Mouse (Mus musculus) gastrocnemius, adult 2 months (tissue): ENCODE measurements at regions not wholly inside any gene's neighbourhood (a gene's known extent, or its start where the extent isn't known, plus 50 kb on each side); places are given as distances from the start of the nearest gene placed in this dataset.

Source experiments
- DNase-seq: peaks from one replicate; pipeline ENCODE4 v3.0.0; 2022
- H3K27ac ChIP-seq: fragments of 200-600 bp; 2 replicates; pipeline ENCODE4 v1.8.1; 2022; ENCODE audit warnings: mild to moderate bottlenecking
- H3K4me3 ChIP-seq: fragments of 200-600 bp; 2 replicates; pipeline ENCODE4 v1.8.1; 2022; ENCODE audit warnings: mild to moderate bottlenecking, moderate library complexity
- CTCF ChIP-seq: fragments of 200-600 bp; IDR thresholded peaks from 2 replicates; pipeline ENCODE4 v1.8.1; 2022; ENCODE audit warnings: antibody characterized with exemption, mild to moderate bottlenecking, moderate library complexity
- intact Hi-C: fragments of 180-260 bp; cut with DNase I; formaldehyde crosslinking; loops from one replicate; pipeline ENCODE4 v1.15.1; 2025

DNA sequence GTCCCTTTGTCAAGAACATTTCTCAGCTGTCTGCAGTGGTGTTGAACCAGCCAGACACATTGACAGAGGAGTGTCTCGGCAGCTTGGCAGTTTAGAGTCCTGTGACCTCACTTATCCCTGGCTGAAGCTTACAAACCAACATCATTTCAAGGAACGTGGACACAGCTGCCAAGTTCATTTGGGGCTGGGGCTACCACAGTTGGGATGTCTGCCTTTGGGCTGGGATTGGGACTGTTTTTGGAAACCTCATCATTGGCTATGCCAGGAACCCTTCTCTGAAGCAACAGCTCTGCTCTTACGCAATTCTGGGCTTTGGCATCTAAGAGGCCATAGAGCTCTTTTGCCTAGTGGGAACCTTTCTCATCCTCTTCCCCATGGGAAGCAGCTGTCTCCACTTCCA lies 200.4 kb downstream of the Gm15262 start:
- intact Hi-C loops: loop anchor here (5.0 kb wide), 1 partner anchor 50 kb away; no protein-coding TSS in a partner anchor
- H3K27ac ChIP-seq: no peak overlapping the region
- no peak for TF ChIP-seq CTCF
- DNase-seq: peak; percentile 67
- H3K4me3 ChIP-seq: no peak overlapping the region

GRCm38 (mm10) chrX:161511341-161511740 lies 205.5 kb upstream of the Rai2 start:
- no peak for TF ChIP-seq CTCF
- intact Hi-C loops: no loop called here
- Histone ChIP-seq H3K27ac (no peak overlapping the region), H3K4me3 (no peak overlapping the region)
- DNase-seq: peak; percentile 15

- DNase-seq: no peak
- TF ChIP-seq CTCF: no peak
Measured at GRCm38 (mm10) chrX:161523432-161524256, 193.2 kb upstream of the Rai2 start.

DNA sequence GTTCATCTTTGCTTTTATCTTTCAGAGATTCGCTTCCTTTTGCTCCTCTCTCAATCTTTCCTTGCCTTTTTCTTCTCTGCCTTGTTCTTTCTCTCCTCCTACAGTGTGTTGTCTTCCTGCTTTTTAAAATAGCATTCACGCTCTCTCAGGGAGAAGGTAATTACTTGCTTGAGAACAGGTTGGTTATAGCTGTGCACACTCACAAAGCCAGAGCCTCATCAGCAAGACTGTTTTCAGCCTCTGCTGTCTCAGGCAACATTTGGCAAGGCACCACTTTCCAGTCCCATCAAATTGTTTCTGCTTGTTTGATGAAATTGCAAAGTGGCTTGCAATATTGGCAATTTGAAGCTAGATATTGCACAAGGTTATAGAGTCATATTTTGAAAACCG lies 192.6 kb upstream of the Rai2 start:
- no peak for TF ChIP-seq CTCF
- no peak overlapping the region for H3K4me3 ChIP-seq
- DNase-seq: no peak
- H3K27ac ChIP-seq: no peak overlapping the region
- intact Hi-C loops: no loop called here

More at GRCm38 (mm10) chrX:161523432-161524256, 193.2 kb upstream of the Rai2 start:
- no peak overlapping the region for H3K27ac ChIP-seq
- no peak overlapping the region for H3K4me3 ChIP-seq
- intact Hi-C loops: no loop called here

- no peak overlapping the region for H3K27ac ChIP-seq
- no peak overlapping the region for H3K4me3 ChIP-seq
- no peak for DNase-seq
- no peak for TF ChIP-seq CTCF
- intact Hi-C loops: no loop called here
Measured at GRCm38 (mm10) chrX:161537290-161537689, 179.6 kb upstream of the Rai2 start.

- intact Hi-C loops: no loop called here
- no peak for DNase-seq
- no peak for TF ChIP-seq CTCF
Measured at GRCm38 (mm10) chrX:161556896-161557295, 160.0 kb upstream of the Rai2 start.

DNA sequence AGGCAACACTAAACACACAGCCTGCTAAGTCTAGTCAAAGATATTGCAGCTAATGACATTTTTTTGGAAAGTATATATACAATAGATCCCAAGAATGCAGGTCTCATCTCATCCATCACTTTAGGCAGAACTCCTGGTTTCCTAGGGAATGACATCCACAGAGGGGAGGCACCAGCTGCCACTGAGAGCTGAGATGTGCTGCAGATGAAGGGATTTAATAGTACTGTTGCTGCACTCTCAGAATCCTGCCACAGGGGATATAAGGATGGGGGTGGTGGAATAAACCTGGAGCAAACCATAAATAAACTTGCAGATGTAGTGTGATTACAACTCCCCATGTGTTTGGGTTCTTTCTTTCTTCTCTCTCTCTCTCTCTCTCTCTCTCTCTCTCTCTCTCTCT lies 158.4 kb upstream of the Rai2 start:
- intact Hi-C loops: no loop called here
- TF ChIP-seq CTCF: no peak

More at GRCm38 (mm10) chrX:161556896-161557295, 160.0 kb upstream of the Rai2 start:
- Histone ChIP-seq H3K27ac (no peak overlapping the region), H3K4me3 (no peak overlapping the region)

DNA sequence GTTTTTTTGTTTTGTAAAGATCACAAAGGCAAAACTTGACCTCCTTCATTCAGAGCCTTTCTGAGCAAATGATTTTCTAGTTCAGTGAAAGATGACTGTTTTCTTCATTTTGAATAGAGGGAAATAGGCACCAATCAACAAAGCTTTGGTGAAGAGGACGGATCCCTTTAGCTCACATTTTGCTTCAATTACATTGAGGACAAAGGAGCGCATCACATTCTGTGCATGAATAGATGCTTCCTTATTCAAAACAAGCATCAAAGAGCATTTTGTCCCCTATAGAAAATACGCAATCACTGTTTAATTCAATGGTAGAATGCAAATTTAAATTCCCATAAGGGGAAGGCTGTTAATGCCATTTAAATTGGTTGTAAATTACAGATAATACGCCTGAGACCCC lies 150.4 kb upstream of the Rai2 start:
- intact Hi-C loops: no loop called here

More for the DNA sequence above, 158.4 kb upstream of the Rai2 start:
- no peak overlapping the region for H3K4me3 ChIP-seq
- no peak for DNase-seq
- H3K27ac ChIP-seq: no peak overlapping the region

GRCm38 (mm10) chrX:161582019-161582659 lies 134.7 kb upstream of the Rai2 start:
- DNase-seq: peak; percentile 41
- peak overlapping the region; percentile 46 for H3K4me3 ChIP-seq
- H3K27ac ChIP-seq: peak overlapping the region; percentile 71
- TF ChIP-seq CTCF: no peak
- intact Hi-C loops: loop anchor here (5.0 to 10.0 kb wide), 3 partner anchors 35 to 210 kb away; no protein-coding TSS in a partner anchor

More for the DNA sequence above, 150.4 kb upstream of the Rai2 start:
- no peak for TF ChIP-seq CTCF
- DNase-seq: no peak
- Histone ChIP-seq H3K27ac (no peak overlapping the region), H3K4me3 (no peak overlapping the region)

DNA sequence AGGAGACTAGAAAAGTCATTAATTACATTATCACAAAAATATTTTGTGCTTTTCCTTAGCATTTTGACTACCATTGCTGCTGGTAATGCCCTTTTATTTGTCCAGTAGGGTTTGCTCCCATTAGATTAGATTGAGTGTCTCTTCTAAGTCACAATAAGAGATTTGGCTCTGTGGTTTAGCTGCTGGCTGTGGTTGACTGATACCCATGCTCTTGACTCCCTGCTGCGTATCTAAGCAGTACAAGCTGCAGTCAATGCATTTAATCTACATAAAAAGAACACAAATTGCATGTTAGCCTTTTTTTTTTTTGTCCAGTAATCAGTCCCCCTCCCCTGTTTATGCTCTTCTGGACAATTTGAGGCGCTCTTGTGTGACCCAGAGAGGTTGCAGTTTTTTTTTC lies 133.0 kb upstream of the Rai2 start:
- no peak for DNase-seq
- intact Hi-C loops: loop anchor here (5.0 to 10.0 kb wide), 3 partner anchors 33 to 208 kb away; no protein-coding TSS in a partner anchor
- TF ChIP-seq CTCF: no peak

GRCm38 (mm10) chrX:161633869-161634268 lies 83.0 kb upstream of the Rai2 start:
- no peak for TF ChIP-seq CTCF
- no peak overlapping the region for H3K27ac ChIP-seq
- no peak for DNase-seq
- intact Hi-C loops: no loop called here
- H3K4me3 ChIP-seq: no peak overlapping the region

More for the DNA sequence above, 133.0 kb upstream of the Rai2 start:
- no peak overlapping the region for H3K4me3 ChIP-seq
- no peak overlapping the region; the same call in 1 of the 2 replicates for H3K27ac ChIP-seq

- DNase-seq: no peak
- intact Hi-C loops: no loop called here
- no peak overlapping the region for H3K4me3 ChIP-seq
- TF ChIP-seq CTCF: no peak
- H3K27ac ChIP-seq: no peak overlapping the region
Measured at GRCm38 (mm10) chrX:161634342-161634741, 82.5 kb upstream of the Rai2 start.

- peak; percentile 14 for DNase-seq
- intact Hi-C loops: no loop called here
- H3K27ac ChIP-seq: no peak overlapping the region
- no peak overlapping the region for H3K4me3 ChIP-seq
- no peak for TF ChIP-seq CTCF
Measured at GRCm38 (mm10) chrX:161635678-161636077, 81.2 kb upstream of the Rai2 start.

- intact Hi-C loops: no loop called here
- Histone ChIP-seq H3K4me3 (no peak overlapping the region), H3K27ac (no peak overlapping the region)
- TF ChIP-seq CTCF: no peak
- DNase-seq: no peak
Measured at GRCm38 (mm10) chrX:161653106-161653505, 63.8 kb upstream of the Rai2 start.
